Mouse (Mus musculus) heart, embryonic 16.5 days (tissue): Measurements from ENCODE around the gene Tpst2. TPM values are rescaled to one million over a fixed set of nuclear protein-coding genes. Genes with fewer than 3 reads are reported as not detected.

Experiments
- ATAC-seq: fragments of 200-750 bp; cut with Nextera tagmentation; replicated peaks from 2 replicates; pipeline ENCODE4 v1.8.0; 2017; ENCODE audit warnings: moderate number of reproducible peaks; ENCODE audit not compliant: insufficient read depth, low FRiP score; ENCODE audit errors: extremely low read depth
- H3K27ac ChIP-seq: fragments of 300-500 bp; sonication (generic); 2 replicates; pipeline ENCODE4 v1.5.1; 2014; ENCODE audit warnings: mild to moderate bottlenecking, low read length, control low read depth, moderate library complexity
- H3K27me3 ChIP-seq: fragments of 300-500 bp; sonication (generic); 2 replicates; pipeline ENCODE4 v1.6.1; 2014; ENCODE audit warnings: low read length, mixed read lengths; ENCODE audit not compliant: control insufficient read depth, insufficient read depth
- H3K36me3 ChIP-seq: fragments of 300-500 bp; sonication (generic); 2 replicates; pipeline ENCODE4 v1.6.1; 2014; ENCODE audit not compliant: control insufficient read depth, insufficient read depth
- H3K4me1 ChIP-seq: fragments of 300-500 bp; sonication (generic); 2 replicates; pipeline ENCODE4 v1.6.1; 2014; ENCODE audit warnings: low read length, mixed read lengths; ENCODE audit not compliant: control insufficient read depth, insufficient read depth
- H3K4me2 ChIP-seq: fragments of 300-500 bp; sonication (generic); 2 replicates; pipeline ENCODE4 v1.6.1; 2014; ENCODE audit warnings: low read depth, mild to moderate bottlenecking, control low read depth, low read length
- H3K4me3 ChIP-seq: fragments of 300-500 bp; sonication (generic); 2 replicates; pipeline ENCODE4 v1.5.1; 2014; ENCODE audit warnings: mild to moderate bottlenecking, control low read depth, low read length
- H3K9ac ChIP-seq: fragments of 300-500 bp; sonication (generic); 2 replicates; pipeline ENCODE4 v1.6.1; 2014; ENCODE audit warnings: low read length, control low read depth
- H3K9me3 ChIP-seq: fragments of 300-500 bp; sonication (generic); replicated peaks from 2 replicates; pipeline ENCODE4 v1.6.1; 2016; ENCODE audit warnings: low read length; ENCODE audit not compliant: control insufficient read depth
- WGBS: fragments of 180-500 bp; shearing (Covaris S2); extraction: QIAGEN DNeasy Blood & Tissue Kit; methylation state at CpG from one replicate; pipeline ENCODE4 v1.1.7; 2014; 5-methylcytosine and 5-hydroxymethylcytosine counted together
- polyA plus RNA-seq: library from polyadenylated mRNA; unstranded; fragments of >200 nt; fragmentation: Nextera tagmentation; extraction: Ambion mirVana; gene quantifications from 2 replicates; pipeline ENCODE4 v1.2.1, GENCODE M21; 2015

The Tpst2 gene
- polyA plus RNA-seq, 1 experiment from 2014 or later, result 53.0 TPM

DNA sequence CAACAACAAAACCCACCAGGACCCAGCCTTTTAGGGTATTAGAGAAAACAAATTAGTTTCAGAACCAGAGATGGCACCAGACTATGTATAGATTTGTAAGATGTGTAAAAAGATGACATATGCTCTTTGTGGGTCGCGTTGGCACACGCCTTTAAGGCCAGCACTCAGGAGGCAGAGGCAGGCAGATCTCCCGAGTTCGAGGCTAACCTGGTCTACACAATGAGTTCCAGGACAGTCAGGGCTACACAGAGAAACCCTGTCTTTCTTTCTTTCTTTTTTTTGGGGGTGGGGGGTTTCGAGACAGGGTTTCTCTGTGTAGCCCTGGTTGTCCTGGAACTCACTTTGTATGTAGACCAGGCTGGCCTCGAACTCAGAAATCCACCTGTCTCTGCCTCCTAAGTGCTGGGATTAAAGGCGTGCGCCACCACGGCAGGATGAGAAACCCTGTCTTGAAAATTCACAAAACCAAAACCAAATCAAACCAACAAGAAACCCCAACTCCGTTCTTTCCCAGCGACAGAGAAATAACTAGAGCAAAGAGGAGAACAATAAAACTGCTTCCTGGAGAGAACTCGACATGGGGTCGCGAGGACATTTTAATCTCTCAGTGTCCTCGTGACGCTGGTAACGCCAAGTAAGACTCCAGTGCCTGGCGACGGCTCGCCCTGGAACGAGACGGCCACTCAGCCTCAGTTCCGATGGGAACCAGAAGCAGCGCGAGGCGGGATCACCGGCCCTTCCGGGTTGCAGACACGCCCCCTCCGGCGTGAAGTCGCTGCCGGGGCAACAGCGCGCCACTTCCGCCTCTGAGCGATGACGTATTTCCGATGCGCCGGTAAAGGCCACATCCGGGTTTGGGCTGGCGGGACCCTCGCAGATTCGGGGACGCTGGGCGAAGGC, 49.3 kb downstream of the Tpst2 start, which contains the start of gene Tfip11:
TSS of gene Tfip11 (plus strand) at position 813 of the 900 bp plus-strand sequence.
- peak; percentile 77 for ATAC-seq
- WGBS, result 7% methylated on average over 48 of the region's 48 CpGs

DNA sequence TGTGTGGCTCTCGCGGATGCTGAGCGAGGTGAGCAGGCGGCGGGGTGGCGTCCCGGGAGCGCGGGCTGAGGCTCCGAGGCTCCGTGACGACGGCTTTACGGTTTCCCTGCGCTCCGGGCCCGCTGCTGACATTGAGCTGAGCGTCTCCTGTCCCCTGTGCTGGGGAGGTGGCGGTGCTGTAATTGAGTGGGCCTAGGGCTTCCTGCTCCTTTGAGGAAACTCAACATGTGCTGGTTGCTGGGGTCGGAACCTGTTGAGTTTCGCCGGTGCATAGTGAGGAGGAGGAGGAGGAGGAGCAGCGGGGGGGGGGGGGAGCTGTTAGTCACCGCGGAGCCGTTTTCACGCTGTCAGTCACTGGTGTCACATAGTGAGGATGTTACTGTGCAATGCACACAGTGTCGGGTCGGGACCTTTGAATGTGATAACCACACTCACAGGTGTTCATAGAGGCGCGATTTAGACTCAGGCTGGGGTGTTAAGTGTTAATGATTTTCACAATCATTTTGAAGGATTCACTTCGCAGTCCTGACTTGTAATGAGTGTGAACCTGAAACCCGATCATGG, 50.0 kb downstream of the Tpst2 start:
- Histone ChIP-seq H3K9ac (peak overlapping the region; percentile 96), H3K4me1 (peaks cover 22% of the 10 kb centered on the region), H3K27ac (peak overlapping the region; percentile 61; the same call in 1 of the 2 replicates), H3K9me3 (no peaks in the 10 kb centered on the region; the same call in 1 of the 2 replicates), H3K36me3 (peaks cover 23% of the 10 kb centered on the region), H3K4me3 (peak overlapping the region; percentile 100), H3K4me2 (peak overlapping the region; percentile 70), H3K27me3 (no peaks in the 10 kb centered on the region)
- ATAC-seq, result no peak; the same call in 1 of the 2 replicates
- under 1% methylated on average over 33 of the region's 33 CpGs for WGBS

More for the DNA sequence above, 49.3 kb downstream of the Tpst2 start, which contains the start of gene Tfip11:
- peak within 1 kb of the TSS; percentile 100 for H3K4me3 ChIP-seq
- H3K4me1 ChIP-seq, result peaks cover 22% of the 10 kb centered on the region
- peak within 1 kb of the TSS; percentile 70 for H3K4me2 ChIP-seq
- H3K36me3 ChIP-seq, result peaks cover 15% of the 10 kb centered on the region
- H3K9ac ChIP-seq, result peak within 1 kb of the TSS; percentile 96
- peak within 1 kb of the TSS; percentile 88 for H3K27ac ChIP-seq
- H3K9me3 ChIP-seq, result no peaks in the 10 kb centered on the region; the same call in 1 of the 2 replicates
- H3K27me3 ChIP-seq, result no peaks in the 10 kb centered on the region

DNA sequence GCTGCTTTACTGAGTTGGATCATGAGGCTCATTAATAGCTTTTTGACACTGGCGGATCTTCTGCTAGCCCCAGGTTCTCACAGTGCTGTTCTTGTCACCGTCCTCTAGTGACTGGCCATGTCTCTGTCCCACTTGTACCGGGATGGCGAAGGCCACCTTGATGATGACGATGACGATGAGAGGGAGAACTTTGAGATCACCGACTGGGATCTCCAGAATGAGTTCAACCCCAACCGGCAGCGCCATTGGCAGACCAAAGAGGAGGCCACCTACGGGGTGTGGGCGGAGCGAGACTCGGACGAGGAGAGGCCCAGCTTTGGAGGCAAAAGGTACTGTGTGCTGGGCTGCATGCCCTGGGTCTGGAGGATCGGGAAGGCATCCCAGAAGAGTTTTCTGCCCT, 51.4 kb downstream of the Tpst2 start:
- peaks cover 36% of the 10 kb centered on the region for H3K36me3 ChIP-seq

DNA sequence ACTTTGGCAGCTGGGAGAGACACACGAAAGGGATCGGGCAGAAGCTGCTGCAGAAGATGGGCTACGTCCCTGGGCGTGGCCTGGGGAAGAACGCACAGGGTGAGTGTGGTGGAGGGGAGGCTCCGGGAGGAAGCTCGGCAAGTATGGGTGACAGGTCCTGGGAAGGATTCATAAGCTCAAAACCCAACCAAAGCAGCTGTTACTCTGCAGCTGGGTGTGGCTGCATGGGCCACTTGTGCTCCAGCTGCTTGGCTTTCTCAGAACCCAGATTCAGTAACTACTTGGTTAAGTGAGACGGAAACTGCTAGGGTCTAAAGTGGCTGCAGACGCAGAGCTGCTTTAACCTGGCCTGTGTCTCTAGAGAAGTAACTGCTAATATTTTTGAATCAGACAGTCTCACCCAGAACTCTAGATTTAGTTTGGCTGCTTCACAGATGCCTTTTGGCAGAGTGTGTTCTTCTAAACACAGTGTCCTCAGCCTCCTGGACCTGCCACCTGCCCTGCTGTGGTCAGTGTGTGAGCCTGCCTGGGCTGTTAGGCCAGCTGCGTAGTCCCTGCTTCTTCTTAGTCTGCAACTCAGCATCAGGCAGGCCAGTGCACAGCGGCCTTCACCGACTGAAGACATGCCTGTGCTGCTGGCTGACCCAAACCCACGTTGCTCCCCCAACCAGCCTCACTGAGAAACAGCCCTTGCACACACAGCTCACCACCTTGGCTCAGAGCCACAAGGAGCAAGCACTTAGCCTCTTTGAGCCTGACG, 53.5 kb downstream of the Tpst2 start:
- no peak overlapping the region for H3K27ac ChIP-seq
- no peak overlapping the region for H3K4me2 ChIP-seq
- H3K9ac ChIP-seq, result no peak overlapping the region
- no peak overlapping the region for H3K4me3 ChIP-seq
- no peaks in the 10 kb centered on the region for H3K9me3 ChIP-seq
- peaks cover 57% of the 10 kb centered on the region for H3K36me3 ChIP-seq
- no peak for ATAC-seq
- peaks cover 14% of the 10 kb centered on the region for H3K4me1 ChIP-seq
- H3K27me3 ChIP-seq, result no peaks in the 10 kb centered on the region
- WGBS, result 92% methylated on average over 14 of the region's 14 CpGs

More for the DNA sequence above, 51.4 kb downstream of the Tpst2 start:
- Histone ChIP-seq H3K4me1 (peaks cover 22% of the 10 kb centered on the region), H3K27me3 (no peaks in the 10 kb centered on the region), H3K4me2 (no peak overlapping the region), H3K4me3 (no peak overlapping the region), H3K9ac (no peak overlapping the region), H3K9me3 (no peaks in the 10 kb centered on the region; the same call in 1 of the 2 replicates), H3K27ac (no peak overlapping the region)
- no peak for ATAC-seq
- WGBS, result 92% methylated on average over 15 of the region's 15 CpGs

DNA sequence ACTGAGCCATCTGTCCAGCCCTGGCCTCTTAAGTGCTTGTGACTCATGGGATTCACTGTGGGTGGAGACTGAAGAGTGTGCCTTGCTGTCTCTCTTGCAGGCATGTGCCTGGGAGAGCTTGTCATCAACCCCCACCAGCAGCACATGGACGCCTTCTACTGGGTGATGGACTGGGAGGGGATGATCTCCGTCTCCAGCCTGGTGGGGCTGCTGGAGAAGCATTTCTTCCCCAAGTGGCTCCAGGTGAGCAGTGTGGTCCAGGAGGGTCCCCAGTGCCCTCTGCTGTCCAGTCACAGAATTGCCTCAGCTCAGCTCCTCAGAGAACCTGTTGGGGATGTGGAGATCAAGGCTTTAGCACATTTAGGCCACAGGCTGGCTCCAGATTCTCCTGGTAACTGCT, 59.0 kb downstream of the Tpst2 start:
- Histone ChIP-seq H3K4me3 (no peak overlapping the region), H3K27me3 (no peaks in the 10 kb centered on the region), H3K4me1 (no peaks in the 10 kb centered on the region), H3K4me2 (no peak overlapping the region), H3K27ac (no peak overlapping the region), H3K36me3 (peaks cover 76% of the 10 kb centered on the region), H3K9me3 (no peaks in the 10 kb centered on the region), H3K9ac (no peak overlapping the region)
- ATAC-seq, result no peak; the same call in 1 of the 2 replicates
- WGBS, result 18% methylated on average over 2 of the region's 2 CpGs

DNA sequence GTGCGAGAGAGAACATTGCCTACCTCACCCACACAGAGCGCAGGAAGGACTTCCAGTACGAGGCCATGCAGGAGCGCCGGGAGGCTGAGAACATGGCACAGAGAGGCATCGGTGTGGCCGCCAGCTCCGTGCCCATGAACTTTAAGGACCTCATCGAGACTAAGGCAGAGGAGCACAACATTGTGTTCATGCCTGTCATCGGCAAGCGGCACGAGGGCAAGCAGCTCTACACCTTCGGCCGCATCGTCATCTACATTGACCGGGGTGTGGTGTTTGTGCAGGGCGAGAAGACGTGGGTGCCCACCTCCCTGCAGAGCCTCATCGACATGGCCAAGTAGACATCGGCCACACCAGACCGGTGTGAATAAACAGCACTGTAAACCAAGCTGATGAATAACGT, 60.5 kb downstream of the Tpst2 start:
- no peaks in the 10 kb centered on the region for H3K9me3 ChIP-seq
- H3K9ac ChIP-seq, result no peak overlapping the region
- H3K4me2 ChIP-seq, result no peak overlapping the region
- ATAC-seq, result no peak
- 91% methylated on average over 22 of the region's 22 CpGs for WGBS
- H3K4me1 ChIP-seq, result peaks cover 5% of the 10 kb centered on the region
- no peaks in the 10 kb centered on the region for H3K27me3 ChIP-seq
- H3K36me3 ChIP-seq, result peaks cover 61% of the 10 kb centered on the region
- no peak overlapping the region for H3K4me3 ChIP-seq
- H3K27ac ChIP-seq, result no peak overlapping the region

DNA sequence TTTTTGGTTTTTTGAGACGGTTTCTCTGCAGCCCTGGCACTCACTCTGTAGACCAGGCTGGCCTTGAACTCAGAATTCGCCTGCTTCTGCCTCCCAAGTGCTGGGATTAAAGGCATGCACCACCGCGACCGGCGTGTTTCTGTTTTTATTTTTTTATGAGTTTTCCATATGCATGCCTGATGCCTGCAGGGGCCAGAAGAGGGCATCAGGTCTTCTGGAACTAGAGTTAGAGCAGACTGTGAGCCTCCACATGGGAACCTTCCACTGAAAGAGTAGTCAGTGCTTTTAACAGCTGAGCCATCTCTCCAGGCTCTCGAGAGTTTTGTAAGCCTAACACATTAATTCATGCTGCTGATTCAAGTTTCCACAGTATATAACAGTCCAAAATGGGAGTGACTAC, 62.7 kb downstream of the Tpst2 start:
- 63% methylated on average over 7 of the region's 7 CpGs for WGBS
- peaks cover 39% of the 10 kb centered on the region for H3K36me3 ChIP-seq
- ATAC-seq, result no peak

DNA sequence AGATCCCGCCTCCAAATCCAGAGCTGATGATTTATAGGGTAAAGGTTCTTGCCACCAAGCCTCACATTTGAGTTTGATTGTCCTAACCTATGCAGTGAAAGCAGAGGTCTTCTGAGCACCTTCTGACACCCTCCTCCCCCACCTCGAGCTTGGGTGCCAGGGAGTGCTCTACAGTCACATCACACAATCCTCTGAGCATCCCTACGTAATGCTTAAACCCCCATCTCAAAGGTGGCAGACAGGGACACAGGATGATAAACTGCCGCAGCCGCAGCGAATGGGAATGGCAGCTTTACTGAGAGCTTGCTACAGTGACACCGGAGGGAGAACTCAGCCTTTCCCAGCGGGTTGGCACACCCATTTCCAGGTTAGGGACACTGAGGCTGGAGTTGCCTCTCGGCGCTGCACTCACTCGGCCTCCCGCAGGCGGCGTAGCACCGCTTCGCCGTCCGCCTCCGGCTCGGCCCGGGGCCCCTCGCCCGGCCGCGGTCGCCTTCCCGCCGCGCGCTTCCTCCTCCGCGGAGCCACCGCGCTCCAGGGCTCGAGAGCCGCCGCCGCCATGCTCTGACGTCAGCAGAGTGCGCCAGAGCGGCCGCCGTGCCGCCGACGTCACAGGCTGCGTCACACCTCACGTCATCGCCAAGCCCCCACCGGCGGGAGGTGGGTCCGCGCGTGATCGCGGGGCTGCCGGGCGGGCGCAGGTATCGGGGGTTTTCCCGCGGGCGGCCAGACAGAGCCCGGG, 66.1 kb downstream of the Tpst2 start, which contains the start of the genes Srrd and Hps4:
TSS of gene Srrd (minus strand) at position 578 of the 742 bp plus-strand sequence.
TSS of gene Hps4 (plus strand) at position 621 of the 742 bp plus-strand sequence.
- Histone ChIP-seq H3K36me3 (peaks cover 10% of the 10 kb centered on the region), H3K4me2 (peak within 1 kb of the TSS; percentile 93), H3K9ac (peak within 1 kb of the TSS; percentile 90), H3K27me3 (no peaks in the 10 kb centered on the region), H3K4me3 (peak within 1 kb of the TSS; percentile 74), H3K4me1 (peaks cover 15% of the 10 kb centered on the region), H3K27ac (peak within 1 kb of the TSS; percentile 15; the same call in 1 of the 2 replicates), H3K9me3 (no peaks in the 10 kb centered on the region)
- ATAC-seq, result peak; percentile 75
- WGBS, result 2% methylated on average over 63 of the region's 64 CpGs

More for the DNA sequence above, 62.7 kb downstream of the Tpst2 start:
- Histone ChIP-seq H3K27ac (no peak overlapping the region), H3K4me3 (no peak overlapping the region), H3K27me3 (no peaks in the 10 kb centered on the region), H3K4me1 (peaks cover 15% of the 10 kb centered on the region), H3K4me2 (no peak overlapping the region), H3K9ac (no peak overlapping the region), H3K9me3 (no peaks in the 10 kb centered on the region)
